Mouse (Mus musculus) cortical plate, adult 2 months (tissue): ENCODE results near the gene Gm49027.

Experiments used
- CTCF ChIP-seq: fragments of 200-500 bp; IDR thresholded peaks from 2 replicates; pipeline ENCODE4 v1.5.1; 2011; ENCODE audit warnings: mild to moderate bottlenecking, control low read depth, low read length; ENCODE audit not compliant: insufficient read depth; ENCODE audit errors: extremely low read depth
- POLR2A ChIP-seq: fragments of 200-500 bp; IDR thresholded peaks from 2 replicates; pipeline ENCODE4 v1.6.1; 2011; ENCODE audit warnings: mild to moderate bottlenecking, low read length, control low read depth; ENCODE audit not compliant: insufficient read depth; ENCODE audit errors: extremely low read depth

- TF ChIP-seq CTCF (no peak), POLR2A (no peak)
Observed at GRCm38 (mm10) chr5:123489112-123489785, 36.0 kb downstream of the Gm49027 start, which contains the start of the genes Lrrc43 and Il31.
